Mouse (Mus musculus) layer of hippocampus, adult 8-10 months (tissue): Measurements from ENCODE around the gene Muc4. TPM values are rescaled to one million over a fixed set of nuclear protein-coding genes. Genes with fewer than 3 reads are reported as not detected.

ENCODE experiments used
- DNase-seq, 2 experiments: peaks; one replicate each; pipeline ENCODE4 v3.0.0; 2022; ENCODE audit warnings: low spot score in 2 of 2
- total RNA-seq, 4 experiments: library from RNA; stranded (reverse); gene quantifications; 2 replicates each; pipeline ENCODE4 v1.2.4; 2022

The Muc4 gene
- total RNA-seq = not detected

- no peak for DNase-seq
Measured at GRCm38 (mm10) chr16:32735586-32735985, at the start of gene Muc4. TSS of gene Muc4 (plus strand) at chr16:32735886.

GRCm38 (mm10) chr16:32685998-32686397, 49.7 kb upstream of the Muc4 start:
- DNase-seq = no peak

- no peak for DNase-seq
Measured at GRCm38 (mm10) chr16:32687221-32687620, 48.5 kb upstream of the Muc4 start.

GRCm38 (mm10) chr16:32688770-32689169, 46.9 kb upstream of the Muc4 start:
- DNase-seq = peak; percentile 42 to 57

GRCm38 (mm10) chr16:32689501-32689900, 46.2 kb upstream of the Muc4 start:
- peak in 1 of 2 experiments; percentile 74 for DNase-seq

- no peak for DNase-seq
Measured at GRCm38 (mm10) chr16:32696841-32697464, 38.7 kb upstream of the Muc4 start.

- no peak for DNase-seq
Measured at GRCm38 (mm10) chr16:32697665-32698446, 37.8 kb upstream of the Muc4 start.

GRCm38 (mm10) chr16:32698550-32698949, 37.1 kb upstream of the Muc4 start:
- no peak for DNase-seq

GRCm38 (mm10) chr16:32703312-32703912, 32.3 kb upstream of the Muc4 start:
- DNase-seq = no peak

GRCm38 (mm10) chr16:32705606-32706005, 30.1 kb upstream of the Muc4 start:
- no peak for DNase-seq

- DNase-seq = no peak
Measured at GRCm38 (mm10) chr16:32707111-32707823, 28.4 kb upstream of the Muc4 start.

- no peak for DNase-seq
Measured at GRCm38 (mm10) chr16:32707824-32708456, 27.7 kb upstream of the Muc4 start.

GRCm38 (mm10) chr16:32708457-32709033, 27.1 kb upstream of the Muc4 start:
- no peak for DNase-seq

- no peak for DNase-seq
Measured at GRCm38 (mm10) chr16:32709116-32709515, 26.6 kb upstream of the Muc4 start.

GRCm38 (mm10) chr16:32710426-32711070, 25.1 kb upstream of the Muc4 start:
- DNase-seq = no peak

- no peak for DNase-seq
Measured at GRCm38 (mm10) chr16:32712202-32712601, 23.5 kb upstream of the Muc4 start.

GRCm38 (mm10) chr16:32713556-32713955, 22.1 kb upstream of the Muc4 start:
- DNase-seq = no peak

- DNase-seq = no peak
Measured at GRCm38 (mm10) chr16:32715364-32715763, 20.3 kb upstream of the Muc4 start.

- no peak for DNase-seq
Measured at GRCm38 (mm10) chr16:32723163-32723562, 12.5 kb upstream of the Muc4 start.

- no peak for DNase-seq
Measured at GRCm38 (mm10) chr16:32723767-32724166, 11.9 kb upstream of the Muc4 start.
